Mouse (Mus musculus) lung, adult 2 months (tissue): Measurements from ENCODE around the gene Gpld1.

Experiments
- CTCF ChIP-seq: fragments of 200-500 bp; IDR thresholded peaks from 2 replicates; pipeline ENCODE4 v1.5.1; 2011; ENCODE audit warnings: mild to moderate bottlenecking, low read length, control low read depth; ENCODE audit not compliant: insufficient read depth
- POLR2A ChIP-seq: fragments of 200-500 bp; IDR thresholded peaks from 2 replicates; pipeline ENCODE4 v1.6.1; 2011; ENCODE audit warnings: low read depth, mild to moderate bottlenecking, control low read depth, low read length, borderline replicate concordance; ENCODE audit errors: extremely low read depth

GRCm38 (mm10) chr13:25022386-25022785 lies 79.4 kb downstream of the Gpld1 start:
- TF ChIP-seq POLR2A (no peak), CTCF (no peak)
